Mouse (Mus musculus) heart, postnatal 0 days (tissue): ENCODE measurements around the gene Grifin. TPM values are rescaled to one million over a fixed set of nuclear protein-coding genes. Genes with fewer than 3 reads are reported as not detected.

Source experiments
- ATAC-seq: fragments of 200-750 bp; cut with Nextera tagmentation; 2 replicates; pipeline ENCODE4 v1.8.0; 2017; ENCODE audit warnings: low read depth, moderate number of reproducible peaks, moderate library complexity; ENCODE audit not compliant: insufficient read depth
- DNase-seq: peaks from one replicate; pipeline ENCODE4 v3.0.0-alpha.2; 2016; ENCODE audit warnings: low spot score
- H3K27ac ChIP-seq: fragments of 300-500 bp; sonication (generic); 2 replicates; pipeline ENCODE4 v1.5.1; 2014; ENCODE audit warnings: low read depth, mild to moderate bottlenecking
- H3K27me3 ChIP-seq: fragments of 300-500 bp; sonication (generic); 2 replicates; pipeline ENCODE4 v1.6.1; 2014; ENCODE audit warnings: low read length, mixed read lengths; ENCODE audit not compliant: control insufficient read depth, insufficient read depth
- H3K36me3 ChIP-seq: fragments of 300-500 bp; sonication (generic); replicated peaks from 2 replicates; pipeline ENCODE4 v1.6.1; 2014; ENCODE audit warnings: low read length, mixed read lengths; ENCODE audit not compliant: control insufficient read depth, insufficient read depth
- H3K4me1 ChIP-seq: fragments of 300-500 bp; sonication (generic); 2 replicates; pipeline ENCODE4 v1.6.1; 2014; ENCODE audit warnings: antibody characterized with exemption; ENCODE audit not compliant: control insufficient read depth, insufficient read depth
- H3K4me2 ChIP-seq: fragments of 300-500 bp; sonication (generic); 2 replicates; pipeline ENCODE4 v1.6.1; 2014; ENCODE audit warnings: low read depth, mild to moderate bottlenecking, low read length, moderate library complexity
- H3K4me3 ChIP-seq: fragments of 300-500 bp; sonication (generic); 2 replicates; pipeline ENCODE4 v1.5.1; 2014; ENCODE audit warnings: low read depth, low read length
- H3K9ac ChIP-seq: fragments of 300-500 bp; sonication (generic); replicated peaks from 2 replicates; pipeline ENCODE4 v1.6.1; 2014; ENCODE audit warnings: low read depth, low read length, mixed read lengths
- H3K9me3 ChIP-seq: fragments of 300-500 bp; sonication (generic); replicated peaks from 2 replicates; pipeline ENCODE4 v1.6.1; 2016; ENCODE audit warnings: low read length; ENCODE audit not compliant: control insufficient read depth
- CTCF ChIP-seq: IDR thresholded peaks from 2 replicates; pipeline ENCODE4 v1.5.1; 2016; ENCODE audit warnings: antibody characterized with exemption, control low read depth, low read depth
- EP300 ChIP-seq: IDR thresholded peaks from 2 replicates; pipeline ENCODE4 v1.6.1; 2016; ENCODE audit warnings: antibody characterized with exemption, low read depth
- WGBS: fragments of 180-500 bp; shearing (Covaris S2); extraction: QIAGEN DNeasy Blood & Tissue Kit; methylation state at CpG from one replicate; pipeline ENCODE4 v1.1.7; 2014; 5-methylcytosine and 5-hydroxymethylcytosine counted together
- polyA plus RNA-seq: library from polyadenylated mRNA; unstranded; fragments of >200 nt; fragmentation: Nextera tagmentation; extraction: Ambion mirVana; gene quantifications from 2 replicates; pipeline ENCODE4 v1.2.1, GENCODE M21; 2015
- total RNA-seq: library from RNA; depleted of rRNA; stranded (reverse); fragments of >200 nt; gene quantifications from 2 replicates; pipeline ENCODE4 v1.2.3, GENCODE M21; 2014; ENCODE audit warnings: low replicate concordance

The Grifin gene
- total and polyA plus RNA-seq, 2 experiments from 2014 or later: not detected

GRCm38 (mm10) chr5:140545651-140546050, 19.2 kb downstream of the Grifin start:
- Histone ChIP-seq H3K9me3 (no peaks in the 10 kb centered on the region), H3K27me3 (no peaks in the 10 kb centered on the region), H3K9ac (no peak overlapping the region), H3K27ac (no peak overlapping the region), H3K4me1 (peaks cover 6% of the 10 kb centered on the region), H3K4me3 (no peak overlapping the region), H3K4me2 (no peak overlapping the region), H3K36me3 (no peaks in the 10 kb centered on the region)
- DNase-seq: no peak
- 44% methylated on average over 6 of the region's 6 CpGs for WGBS
- no peak for TF ChIP-seq EP300
- no peak for TF ChIP-seq CTCF
- no peak for ATAC-seq

DNA sequence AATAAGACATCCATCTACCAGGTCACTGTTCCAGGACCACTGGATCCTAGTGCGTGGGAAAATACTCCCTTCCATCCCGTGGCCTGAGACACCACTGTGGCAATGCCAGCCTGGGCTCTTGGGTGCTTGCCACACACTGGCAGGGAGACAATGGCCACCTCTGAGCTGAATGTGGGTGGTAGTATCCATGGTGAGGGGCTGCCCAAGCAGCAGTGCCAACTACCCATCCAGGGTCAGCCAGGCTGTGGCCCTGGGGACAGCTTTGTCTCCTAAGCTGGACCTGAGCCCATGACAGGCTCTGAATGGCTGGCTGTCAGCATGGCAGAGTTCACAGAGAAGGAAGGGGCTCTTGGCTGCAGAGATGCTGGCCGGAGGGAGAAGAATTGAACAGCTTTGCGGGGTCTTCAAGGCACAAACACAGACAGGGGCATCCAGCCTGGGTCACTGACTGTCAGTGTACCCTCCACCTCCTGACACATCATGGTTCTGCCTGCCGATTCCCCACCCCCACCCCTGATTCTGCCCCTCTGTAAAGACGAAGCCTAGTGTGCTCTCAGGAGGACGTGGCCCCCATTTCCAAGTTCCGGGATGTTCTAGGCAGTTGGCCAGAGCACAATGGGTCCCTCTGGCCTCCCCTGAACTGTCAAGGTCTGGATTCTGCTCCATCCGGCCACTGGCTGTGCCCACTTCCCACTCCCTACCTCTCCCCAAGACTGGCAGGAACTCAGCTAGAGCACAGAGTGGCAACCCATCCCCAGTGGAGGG, 21.9 kb downstream of the Grifin start:
- 61% methylated on average over 9 of the region's 9 CpGs for WGBS
- H3K27me3 ChIP-seq: no peaks in the 10 kb centered on the region
- no peak overlapping the region for H3K4me3 ChIP-seq
- H3K9me3 ChIP-seq: no peaks in the 10 kb centered on the region
- no peak for TF ChIP-seq EP300
- no peak for TF ChIP-seq CTCF
- H3K27ac ChIP-seq: no peak overlapping the region
- H3K4me1 ChIP-seq: no peaks in the 10 kb centered on the region
- H3K4me2 ChIP-seq: no peak overlapping the region
- H3K36me3 ChIP-seq: no peaks in the 10 kb centered on the region
- no peak overlapping the region for H3K9ac ChIP-seq
- ATAC-seq (no peak), DNase-seq (no peak)

GRCm38 (mm10) chr5:140540106-140540505, 24.8 kb downstream of the Grifin start:
- ATAC-seq: peak; percentile 21
- Histone ChIP-seq H3K4me2 (no peak overlapping the region), H3K4me3 (no peak overlapping the region), H3K9me3 (no peaks in the 10 kb centered on the region), H3K4me1 (no peaks in the 10 kb centered on the region), H3K36me3 (no peaks in the 10 kb centered on the region), H3K27ac (no peak overlapping the region), H3K9ac (no peak overlapping the region), H3K27me3 (no peaks in the 10 kb centered on the region)
- DNase-seq: peak; percentile 58
- TF ChIP-seq CTCF: peak; percentile 92
- TF ChIP-seq EP300: no peak
- WGBS: 10% methylated on average over 8 of the region's 8 CpGs

GRCm38 (mm10) chr5:140538111-140538683, 26.7 kb downstream of the Grifin start:
- H3K9me3 ChIP-seq: no peaks in the 10 kb centered on the region
- H3K36me3 ChIP-seq: no peaks in the 10 kb centered on the region
- ATAC-seq (no peak), DNase-seq (no peak)
- no peak for TF ChIP-seq EP300
- no peak for TF ChIP-seq CTCF
- no peaks in the 10 kb centered on the region for H3K27me3 ChIP-seq
- no peak overlapping the region for H3K4me2 ChIP-seq
- WGBS: 76% methylated on average over 13 of the region's 13 CpGs
- H3K4me3 ChIP-seq: no peak overlapping the region
- no peak overlapping the region for H3K27ac ChIP-seq
- no peaks in the 10 kb centered on the region for H3K4me1 ChIP-seq
- no peak overlapping the region for H3K9ac ChIP-seq

DNA sequence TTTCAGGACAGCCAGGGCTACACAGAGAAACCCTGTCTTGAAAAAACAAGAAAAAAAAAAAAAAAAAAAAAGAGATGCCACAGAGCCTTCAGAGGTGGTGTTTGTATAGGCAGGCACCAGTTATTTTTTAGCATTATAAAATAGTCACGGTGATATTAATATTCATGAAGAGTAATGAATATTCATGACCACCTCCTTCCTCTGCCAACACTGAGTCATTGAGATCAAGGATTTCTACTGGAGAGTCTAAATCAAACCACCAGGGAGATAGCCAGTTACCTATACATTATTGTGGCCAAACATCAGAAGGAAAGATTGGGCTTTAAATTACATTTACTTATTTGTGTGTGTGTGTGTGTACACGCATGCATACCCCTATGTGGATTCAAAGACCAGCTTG, 38.1 kb downstream of the Grifin start:
- Histone ChIP-seq H3K4me1 (no peaks in the 10 kb centered on the region), H3K9me3 (no peaks in the 10 kb centered on the region), H3K9ac (no peak overlapping the region), H3K4me3 (no peak overlapping the region), H3K36me3 (peaks cover 22% of the 10 kb centered on the region), H3K27me3 (no peaks in the 10 kb centered on the region), H3K27ac (no peak overlapping the region), H3K4me2 (no peak overlapping the region)
- TF ChIP-seq CTCF: no peak
- no peak for TF ChIP-seq EP300
- no peak for ATAC-seq
- no peak for DNase-seq
- 91% methylated on average over 2 of the region's 2 CpGs for WGBS
